ENCODE assay signal across 26 mouse cellular contexts in the genomic region with DNA sequence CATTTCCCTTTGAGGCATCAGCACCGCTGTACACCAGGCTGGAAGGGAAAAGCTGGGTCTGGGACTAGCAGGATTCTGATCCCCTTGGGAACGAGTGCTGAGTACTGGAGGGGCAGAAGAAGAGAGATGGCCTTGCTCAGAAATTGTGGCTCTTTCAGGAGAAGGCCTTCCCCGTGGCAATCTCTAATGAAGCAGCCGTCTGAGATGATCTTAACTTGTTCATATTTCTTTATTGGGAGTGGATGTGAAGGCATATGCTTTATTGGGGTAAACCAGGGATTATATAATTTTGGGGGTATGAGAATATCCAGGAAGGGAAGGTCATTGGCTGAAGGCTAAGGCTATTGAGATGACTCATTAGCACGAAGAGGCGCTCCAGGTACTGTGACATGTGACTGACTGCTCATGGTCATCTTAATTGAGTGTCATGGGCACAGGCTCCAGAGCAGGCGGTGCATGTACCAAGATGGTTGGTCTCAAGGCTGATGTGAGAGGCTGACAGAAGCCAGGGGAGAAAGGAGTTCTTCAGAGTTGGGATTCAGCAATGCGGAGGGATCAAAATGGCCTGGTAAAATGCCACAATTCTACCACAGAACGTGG.
"Had no signal": no experiment of that assay in that cellular context is flagged by ENCODE, and none has a peak within 500 bp of the region (broad histone marks: within the 10 kb centered on the region; RNA-seq: fewer than 3 reads in every experiment).

No protein-coding gene starts in this region.

- ATAC-seq: hindbrain, embryonic 16.5 days; inflammation-experienced regulatory T-cells, adult 6 months; intestine, embryonic 15.5 days; intestine, postnatal 0 days had no signal

- H3K27ac ChIP-seq: gastrocnemius, adult 2 months; heart, embryonic 10.5 days; hindbrain, embryonic 10.5 days; hindbrain, embryonic 12.5 days; hindbrain, embryonic 14.5 days; intestine, embryonic 15.5 days; limb, embryonic 13.5 days; limb, embryonic 15.5 days; liver, embryonic 14.5 days had no signal

- H3K9ac ChIP-seq: heart, embryonic 12.5 days; hindbrain, embryonic 12.5 days; hindbrain, embryonic 14.5 days; intestine, embryonic 15.5 days; limb, embryonic 13.5 days; limb, embryonic 15.5 days; liver, embryonic 14.5 days had no signal

- H3K4me3 ChIP-seq: gastrocnemius, adult 2 months; heart, embryonic 10.5 days; heart, embryonic 12.5 days; hindbrain, embryonic 10.5 days; hindbrain, embryonic 12.5 days; intestine, embryonic 15.5 days; limb, embryonic 13.5 days; limb, embryonic 15.5 days had no signal

- H3K9me3 ChIP-seq: heart, embryonic 10.5 days; hindbrain, embryonic 12.5 days; intestine, embryonic 15.5 days; limb, embryonic 15.5 days had no signal

- H3K4me2 ChIP-seq: heart, embryonic 12.5 days; hindbrain, embryonic 12.5 days; hindbrain, embryonic 14.5 days; intestine, embryonic 15.5 days; limb, embryonic 13.5 days; limb, embryonic 15.5 days had no signal

- H3K4me1 ChIP-seq: heart, embryonic 10.5 days; heart, embryonic 12.5 days; intestine, embryonic 15.5 days; limb, embryonic 15.5 days had no signal

- H3K36me3 ChIP-seq: heart, embryonic 10.5 days; heart, embryonic 12.5 days; hindbrain, embryonic 10.5 days; hindbrain, embryonic 12.5 days; intestine, embryonic 15.5 days; limb, embryonic 13.5 days; limb, embryonic 15.5 days had no signal

- H3K27me3 ChIP-seq: heart, embryonic 12.5 days; hindbrain, embryonic 12.5 days; intestine, embryonic 15.5 days; limb, embryonic 13.5 days; limb, embryonic 15.5 days had no signal

- DNase-seq: gastrocnemius, adult 2 months; gastrocnemius, postnatal 10 days; gastrocnemius, postnatal 25 days; heart, adult 18-20 months; heart, postnatal 10 days; heart, postnatal 4 days; kidney, adult 18-20 months; kidney, adult 8-10 months; kidney, postnatal 10 days; kidney, postnatal 25 days; kidney, postnatal 4 days; layer of hippocampus, adult 9-11 months; layer of hippocampus, postnatal 36 days; left cerebral cortex, postnatal 4 days had no signal
